Mouse (Mus musculus) MEL (cell line): ENCODE results near the gene C2cd4a. TPM values are rescaled to one million over a fixed set of nuclear protein-coding genes. Genes with fewer than 3 reads are reported as not detected.

Experiments used
- DNase-seq: peaks from one replicate; pipeline ENCODE4 v3.0.0; 2011; ENCODE audit warnings: low read depth, low spot score
- H3K27ac ChIP-seq: 2 replicates; pipeline ENCODE4 v1.5.1; 2012; ENCODE audit warnings: low read depth, mild to moderate bottlenecking, control low read depth, low read length, moderate library complexity; ENCODE audit not compliant: control insufficient read depth
- H3K27me3 ChIP-seq, 2 experiments: fragments of 150-350 bp in 1 of 2; sonication (generic) in 1 of 2; 2 replicates each; pipeline ENCODE4 v1.6.1; 2012; ENCODE audit warnings: low read length in 2 of 2, mild to moderate bottlenecking in 2 of 2, improper control_type of control experiment in 1 of 2, moderate library complexity in 1 of 2; ENCODE audit not compliant: insufficient read depth in 2 of 2, control insufficient read depth in 1 of 2
- H3K36me3 ChIP-seq, 2 experiments: 2 replicates each; pipeline ENCODE4 v1.6.1; 2012 to 2014; ENCODE audit warnings: low read length in 2 of 2, improper control_type of control experiment in 1 of 2, inconsistent platforms in 1 of 2, mild to moderate bottlenecking in 1 of 2; ENCODE audit not compliant: insufficient read depth in 2 of 2, control insufficient read depth in 1 of 2
- H3K4me1 ChIP-seq, 2 experiments: fragments of 150-350 bp in 1 of 2; sonication (generic) in 1 of 2; 2 replicates each; pipeline ENCODE4 v1.6.1; 2012; ENCODE audit warnings: low read length in 2 of 2, improper control_type of control experiment in 1 of 2, mild to moderate bottlenecking in 1 of 2; ENCODE audit not compliant: insufficient read depth in 2 of 2, control insufficient read depth in 1 of 2
- H3K4me3 ChIP-seq, 2 experiments: fragments of 150-350 bp in 1 of 2; sonication (generic) in 1 of 2; 2 replicates each; pipeline ENCODE4 v1.5.1; 2012; ENCODE audit warnings: low read depth in 2 of 2, low read length in 2 of 2, mild to moderate bottlenecking in 2 of 2, moderate library complexity in 2 of 2, control low read depth in 1 of 2, improper control_type of control experiment in 1 of 2; ENCODE audit not compliant: control insufficient read depth in 1 of 2, insufficient read depth in 1 of 2
- H3K79me2 ChIP-seq: 2 replicates; pipeline ENCODE4 v1.6.1; 2012; ENCODE audit warnings: mild to moderate bottlenecking, low read length, moderate library complexity; ENCODE audit not compliant: control insufficient read depth, poor library complexity, insufficient read depth
- H3K9ac ChIP-seq: 2 replicates; pipeline ENCODE4 v1.6.1; 2012; ENCODE audit warnings: low read depth, mild to moderate bottlenecking, control low read depth, low read length, moderate library complexity; ENCODE audit not compliant: control insufficient read depth, poor library complexity, severe bottlenecking
- H3K9me3 ChIP-seq: fragments of 150-350 bp; sonication (generic); replicated peaks from 2 replicates; pipeline ENCODE4 v1.6.1; 2012; ENCODE audit warnings: mild to moderate bottlenecking, low read length, improper control_type of control experiment, moderate library complexity; ENCODE audit not compliant: insufficient read depth
- CHD1 ChIP-seq: IDR thresholded peaks from 2 replicates; pipeline ENCODE4 v1.6.1; 2012; ENCODE audit warnings: low read depth, mild to moderate bottlenecking, inconsistent platforms, low read length, improper control_type of control experiment
- CTCF ChIP-seq, 3 experiments: IDR thresholded peaks in 2 of 3; conservative IDR thresholded peaks in 1 of 3; 2 replicates each; pipeline ENCODE4 v1.5.1; 2011 to 2012; ENCODE audit warnings: low read length in 3 of 3, low read depth in 2 of 3, mild to moderate bottlenecking in 2 of 3, improper control_type of control experiment in 1 of 3, inconsistent platforms in 1 of 3, mixed read lengths in 1 of 3, moderate library complexity in 1 of 3; ENCODE audit not compliant: control insufficient read depth in 1 of 3, insufficient read depth in 1 of 3, poor library complexity in 1 of 3, severe bottlenecking in 1 of 3
- E2F4 ChIP-seq: IDR thresholded peaks from 2 replicates; pipeline ENCODE4 v1.6.1; 2011; ENCODE audit warnings: low read depth, low read length, improper control_type of control experiment, borderline replicate concordance
- ELF1 ChIP-seq: IDR thresholded peaks from 2 replicates; pipeline ENCODE4 v1.6.1; 2014; ENCODE audit warnings: low read depth, mild to moderate bottlenecking, inconsistent platforms, low read length, improper control_type of control experiment, moderate library complexity
- ETS1 ChIP-seq: IDR thresholded peaks from 2 replicates; pipeline ENCODE4 v1.6.1; 2012; ENCODE audit warnings: low read depth, mild to moderate bottlenecking, inconsistent platforms, low read length, improper control_type of control experiment, moderate library complexity
- GABPA ChIP-seq: IDR thresholded peaks from 2 replicates; pipeline ENCODE4 v1.6.1; 2012; ENCODE audit warnings: low read depth, mild to moderate bottlenecking, inconsistent platforms, low read length, improper control_type of control experiment, moderate library complexity
- GATA1 ChIP-seq: IDR thresholded peaks from 2 replicates; pipeline ENCODE4 v1.6.1; 2011; ENCODE audit warnings: low read depth, low read length, improper control_type of control experiment
- KAT2A ChIP-seq: conservative IDR thresholded peaks from 2 replicates; pipeline ENCODE4 v1.6.1; 2012; ENCODE audit warnings: low read depth, low read length, improper control_type of control experiment, inconsistent platforms
- MAFK ChIP-seq: IDR thresholded peaks from 2 replicates; pipeline ENCODE4 v1.6.1; 2011; ENCODE audit warnings: low read depth, mild to moderate bottlenecking, low read length, improper control_type of control experiment, borderline replicate concordance
- MEF2A ChIP-seq: IDR thresholded peaks from 2 replicates; pipeline ENCODE4 v1.6.1; 2014; ENCODE audit warnings: low read depth, mild to moderate bottlenecking, inconsistent platforms, low read length, improper control_type of control experiment; ENCODE audit not compliant: poor library complexity, insufficient replicate concordance, severe bottlenecking; ENCODE audit errors: extremely low read depth
- MXI1 ChIP-seq: IDR thresholded peaks from 2 replicates; pipeline ENCODE4 v1.6.1; 2011; ENCODE audit warnings: mild to moderate bottlenecking, low read depth, low read length, improper control_type of control experiment
- NELFE ChIP-seq: IDR thresholded peaks from 2 replicates; pipeline ENCODE4 v1.6.1; 2011; ENCODE audit warnings: low read depth, low read length, improper control_type of control experiment
- NRF1 ChIP-seq: IDR thresholded peaks from 2 replicates; pipeline ENCODE4 v1.6.1; 2014; ENCODE audit warnings: low read depth, mild to moderate bottlenecking, inconsistent platforms, low read length, improper control_type of control experiment, moderate library complexity; ENCODE audit not compliant: poor library complexity, insufficient read depth, severe bottlenecking
- SMC3 ChIP-seq: IDR thresholded peaks from 2 replicates; pipeline ENCODE4 v1.6.1; 2011; ENCODE audit warnings: low read depth, low read length, improper control_type of control experiment
- TBP ChIP-seq: IDR thresholded peaks from 2 replicates; pipeline ENCODE4 v1.8.0; 2011; ENCODE audit warnings: low read depth, low read length, improper control_type of control experiment
- TCF12 ChIP-seq: IDR thresholded peaks from 2 replicates; pipeline ENCODE4 v1.6.1; 2014; ENCODE audit warnings: low read depth, mild to moderate bottlenecking, inconsistent platforms, low read length, improper control_type of control experiment, moderate library complexity
- UBTF ChIP-seq: IDR thresholded peaks from 2 replicates; pipeline ENCODE4 v1.6.1; 2012; ENCODE audit warnings: low read depth, mild to moderate bottlenecking, inconsistent platforms, low read length, improper control_type of control experiment, moderate library complexity, borderline replicate concordance; ENCODE audit not compliant: insufficient read depth
- USF2 ChIP-seq, 2 experiments: IDR thresholded peaks; 2 replicates each; pipeline ENCODE4 v1.6.1; 2011 to 2012; ENCODE audit warnings: improper control_type of control experiment in 2 of 2, low read length in 2 of 2, borderline replicate concordance in 1 of 2, inconsistent platforms in 1 of 2, low read depth in 1 of 2, mild to moderate bottlenecking in 1 of 2; ENCODE audit not compliant: insufficient read depth in 1 of 2
- ZKSCAN1 ChIP-seq: IDR thresholded peaks from 2 replicates; pipeline ENCODE4 v1.6.1; 2012; ENCODE audit warnings: low read depth, mild to moderate bottlenecking, inconsistent platforms, low read length, improper control_type of control experiment, moderate library complexity
- ZMIZ1 ChIP-seq: IDR thresholded peaks from 2 replicates; pipeline ENCODE4 v1.6.1; 2012; ENCODE audit warnings: low read depth, mild to moderate bottlenecking, inconsistent platforms, low read length, improper control_type of control experiment, moderate library complexity
- ZNF384 ChIP-seq: IDR thresholded peaks from 2 replicates; pipeline ENCODE4 v1.6.1; 2012; ENCODE audit warnings: low read depth, mild to moderate bottlenecking, inconsistent platforms, low read length, improper control_type of control experiment
- polyA plus RNA-seq, 2 experiments: library from polyadenylated mRNA; stranded (reverse) in 1 of 2; unstranded in 1 of 2; fragments of >175 nt in 1 of 2; fragments of >200 nt in 1 of 2; gene quantifications; 2 replicates each; pipeline versions ENCODE4 v1.2.1 to v1.2.4; 2012; ENCODE audit warnings: low replicate concordance in 2 of 2, low read depth in 1 of 2; ENCODE audit not compliant: insufficient read length in 2 of 2, insufficient read depth in 1 of 2, missing spikeins in 1 of 2
- total RNA-seq: library from RNA; depleted of rRNA; stranded (reverse); fragments of 300-350 nt; gene quantifications from 2 replicates; pipeline ENCODE4 v1.2.3, GENCODE M21; 2012

Gene C2cd4a
- total and polyA plus RNA-seq, 3 experiments, result not detected

DNA sequence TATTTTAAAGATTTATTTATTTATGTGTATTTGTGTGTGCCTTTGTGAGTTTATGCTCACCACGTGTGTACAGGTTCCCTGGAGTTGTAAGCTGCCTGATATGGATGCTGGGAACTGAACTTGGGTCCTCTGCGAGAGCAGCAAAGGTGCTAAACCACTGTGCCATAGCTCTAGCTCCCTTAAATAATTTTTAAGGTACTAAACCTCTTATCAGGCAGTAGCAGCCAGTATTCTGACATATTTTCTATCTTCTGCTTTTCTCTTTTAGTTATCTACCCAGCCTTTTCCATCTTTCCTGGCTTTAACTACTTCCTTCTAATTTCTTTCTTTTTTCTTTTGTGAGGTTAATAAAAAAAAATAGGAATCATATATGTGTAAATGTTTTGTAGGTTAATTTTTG is 28.1 kb upstream of the C2cd4a start (continued):
- TF ChIP-seq ZKSCAN1, result no peak; the same call in 1 of the 2 replicates
- TF ChIP-seq CTCF (IDR thresholded peaks at IDR 0.05 in 2 of 3, conservative IDR thresholded peaks at IDR 0.05 in 1 of 3; ENCODE audit: control insufficient read depth in 1 of 3, insufficient read depth in 1 of 3, low read depth in 2 of 3, low read length in 3 of 3, poor library complexity in 1 of 3, severe bottlenecking in 1 of 3), result no peak
- no peak for TF ChIP-seq USF2 (IDR thresholded peaks at IDR 0.05; ENCODE audit: borderline replicate concordance in 1 of 2, insufficient read depth in 1 of 2, low read depth in 1 of 2, low read length in 2 of 2)
- TF ChIP-seq E2F4, result no peak
- TF ChIP-seq TBP, result no peak
- TF ChIP-seq MEF2A, result no peak
- no peak for TF ChIP-seq ZMIZ1
- no peak for TF ChIP-seq NELFE
- no peak for TF ChIP-seq NRF1
- TF ChIP-seq TCF12, result peak; percentile 94
- TF ChIP-seq CHD1, result no peak

DNA sequence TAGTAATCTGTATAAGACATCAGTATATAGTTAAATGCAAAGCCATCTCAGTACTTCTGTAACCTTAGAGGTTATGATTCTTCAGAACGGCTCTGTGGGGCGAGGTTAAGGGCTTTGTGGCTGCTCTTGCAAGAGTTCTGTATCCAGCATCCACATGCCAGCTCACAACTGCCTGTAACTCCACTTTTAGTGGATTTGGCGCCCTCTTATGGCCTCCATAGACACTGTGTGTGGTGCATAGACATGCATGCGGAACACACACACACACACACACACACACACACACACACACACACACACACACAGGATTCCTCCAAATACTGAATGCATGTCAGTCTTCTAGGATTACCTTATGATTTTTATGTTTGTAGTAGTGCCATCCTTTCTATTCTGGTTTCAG is 19.0 kb upstream of the C2cd4a start:
- H3K4me1 ChIP-seq, result no peaks in the 10 kb centered on the region
- H3K27ac ChIP-seq, result no peak overlapping the region
- H3K27me3 ChIP-seq, result no peaks in the 10 kb centered on the region
- no peak overlapping the region for H3K9ac ChIP-seq
- no peaks in the 10 kb centered on the region for H3K9me3 ChIP-seq
- TF ChIP-seq GABPA, result no peak
- TF ChIP-seq CTCF (IDR thresholded peaks at IDR 0.05 in 2 of 3, conservative IDR thresholded peaks at IDR 0.05 in 1 of 3; ENCODE audit: control insufficient read depth in 1 of 3, insufficient read depth in 1 of 3, low read depth in 2 of 3, low read length in 3 of 3, poor library complexity in 1 of 3, severe bottlenecking in 1 of 3), result peak; percentile 39 to 48 (median 46)
- no peak for TF ChIP-seq MAFK
- TF ChIP-seq SMC3, result peak; percentile 26; the same call in 1 of the 2 replicates
- H3K36me3 ChIP-seq, result peaks cover 0 to 1% of the 10 kb centered on the region in 2 experiments; a peak in 1 of 4 replicates
- no peaks in the 10 kb centered on the region for H3K79me2 ChIP-seq
- no peak overlapping the region for H3K4me3 ChIP-seq
- DNase-seq, result peak; percentile 64

DNA sequence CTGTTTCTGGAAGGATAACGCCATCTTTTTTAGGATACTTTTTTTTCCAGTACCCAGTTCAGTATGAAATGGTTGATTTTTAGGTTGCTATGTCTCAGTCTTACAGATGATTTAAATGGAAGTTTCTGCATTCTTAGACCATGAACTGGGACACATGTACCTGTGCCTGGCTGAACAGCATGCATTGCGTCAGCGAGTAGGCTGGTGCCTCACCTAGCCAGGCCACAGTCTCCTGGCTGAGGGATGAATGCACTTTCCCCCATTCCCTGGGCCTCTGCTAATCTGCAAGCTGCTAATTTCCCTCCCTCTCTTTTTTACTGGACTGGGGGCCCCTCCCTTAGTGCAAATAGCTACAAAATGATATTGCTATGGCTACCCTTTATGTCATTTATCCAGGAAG is 17.7 kb upstream of the C2cd4a start:
- peaks cover 0 to 1% of the 10 kb centered on the region in 2 experiments; a peak in 1 of 4 replicates for H3K36me3 ChIP-seq
- no peaks in the 10 kb centered on the region for H3K27me3 ChIP-seq
- no peak overlapping the region for H3K9ac ChIP-seq
- DNase-seq, result no peak
- H3K4me3 ChIP-seq, result no peak overlapping the region
- TF ChIP-seq USF2 (IDR thresholded peaks at IDR 0.05; ENCODE audit: borderline replicate concordance in 1 of 2, insufficient read depth in 1 of 2, low read depth in 1 of 2, low read length in 2 of 2) (no peak), UBTF (no peak), KAT2A (no peak), TBP (no peak), ELF1 (no peak), ETS1 (no peak), MEF2A (no peak), MXI1 (no peak), NELFE (no peak), ZNF384 (no peak), GATA1 (no peak)
- H3K4me1 ChIP-seq, result no peaks in the 10 kb centered on the region
- no peaks in the 10 kb centered on the region for H3K79me2 ChIP-seq
- H3K27ac ChIP-seq, result no peak overlapping the region
- H3K9me3 ChIP-seq, result no peaks in the 10 kb centered on the region
